Mouse (Mus musculus) embryonic fibroblast, embryonic 13.5 days (primary cell): Measurements from ENCODE around the gene Lama5. TPM values are rescaled to one million over a fixed set of nuclear protein-coding genes. Genes with fewer than 3 reads are reported as not detected.
A peak's percentile ranks its signal among the peaks of the same experiment; 100 is the strongest.
"Not testable (repeated sequence)": the region's sequence is repeated elsewhere in the genome, so short reads cannot be mapped to it uniquely, and the experiment has no call there.

Experiments used
- H3K27ac ChIP-seq: 2 replicates; pipeline ENCODE4 v1.5.1; 2012; ENCODE audit warnings: low read length, control low read depth, inconsistent platforms; ENCODE audit not compliant: insufficient read depth
- H3K4me1 ChIP-seq: 2 replicates; pipeline ENCODE4 v1.6.1; 2011; ENCODE audit warnings: low read length; ENCODE audit not compliant: control insufficient read depth, insufficient read depth
- H3K4me3 ChIP-seq: 2 replicates; pipeline ENCODE4 v1.5.1; 2011; ENCODE audit warnings: mild to moderate bottlenecking, control low read depth, low read length; ENCODE audit not compliant: insufficient read depth
- CTCF ChIP-seq: IDR thresholded peaks from 2 replicates; pipeline ENCODE4 v1.5.1; 2011; ENCODE audit warnings: mild to moderate bottlenecking, control low read depth, low read length, moderate library complexity, borderline replicate concordance; ENCODE audit not compliant: insufficient read depth
- POLR2A ChIP-seq: IDR thresholded peaks from 2 replicates; pipeline ENCODE4 v1.6.1; 2011; ENCODE audit warnings: low read depth, mild to moderate bottlenecking, control low read depth, low read length, moderate library complexity
- polyA plus RNA-seq: library from polyadenylated mRNA; stranded (reverse); fragments of >200 nt; gene quantifications from 2 replicates; pipeline ENCODE4 v1.2.4, GENCODE M21; 2011; ENCODE audit warnings: low read depth; ENCODE audit not compliant: missing spikeins, insufficient read length

The Lama5 gene
- polyA plus RNA-seq, 1 experiment, result 31.0 TPM

DNA sequence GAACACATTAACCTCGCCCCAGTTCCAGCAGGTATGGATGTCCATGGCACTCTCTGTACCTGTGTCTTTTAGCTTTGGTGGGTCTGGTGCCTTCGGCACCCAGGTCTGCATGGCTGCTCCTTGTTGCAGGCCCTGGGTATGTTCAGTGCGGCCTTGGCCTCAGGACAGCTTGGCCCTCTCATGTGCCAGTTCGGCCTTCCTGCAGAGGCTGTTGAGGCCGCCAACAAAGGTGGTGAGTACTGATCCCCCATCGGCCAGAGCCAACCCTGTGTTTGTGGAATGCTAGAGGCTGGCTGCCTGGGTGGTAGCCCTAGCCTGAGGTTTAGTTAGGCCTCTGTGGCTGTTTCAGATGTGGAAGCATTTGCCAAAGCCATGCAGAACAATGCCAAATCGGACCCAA lies 49.9 kb downstream of the Lama5 start:
- H3K4me1 ChIP-seq, result peaks cover 5% of the 10 kb centered on the region; the same call in 1 of the 2 replicates
- no peak overlapping the region for H3K4me3 ChIP-seq
- no peak for TF ChIP-seq CTCF
- no peak for TF ChIP-seq POLR2A
- no peak overlapping the region for H3K27ac ChIP-seq

- Histone ChIP-seq H3K4me1 (peaks cover 5% of the 10 kb centered on the region; the same call in 1 of the 2 replicates), H3K4me3 (no peak overlapping the region)
- no peak for TF ChIP-seq CTCF
- TF ChIP-seq POLR2A, result no peak
These were observed 51.5 kb downstream of the Lama5 start for GRCm38 (mm10) chr2:180174121-180174520.

GRCm38 (mm10) chr2:180173711-180174110 lies 51.9 kb downstream of the Lama5 start:
- not testable (repeated sequence) for H3K27ac ChIP-seq, H3K4me1 ChIP-seq
- peak overlapping the region; percentile 73; the same call in 1 of the 2 replicates for H3K4me3 ChIP-seq

More at GRCm38 (mm10) chr2:180174121-180174520, 51.5 kb downstream of the Lama5 start:
- H3K27ac ChIP-seq, result no peak overlapping the region

GRCm38 (mm10) chr2:180173163-180173562 lies 52.5 kb downstream of the Lama5 start:
- TF ChIP-seq CTCF, result peak; percentile 8; the same call in 1 of the 2 replicates
- no peak for TF ChIP-seq POLR2A
- H3K27ac ChIP-seq, result no peak overlapping the region
- H3K4me1 ChIP-seq, result peaks cover 5% of the 10 kb centered on the region; the same call in 1 of the 2 replicates
- H3K4me3 ChIP-seq, result peak overlapping the region; percentile 73

- peaks cover 5% of the 10 kb centered on the region; the same call in 1 of the 2 replicates for H3K4me1 ChIP-seq
- TF ChIP-seq CTCF (no peak), POLR2A (no peak)
- no peak overlapping the region for H3K27ac ChIP-seq
- peak overlapping the region; percentile 73 for H3K4me3 ChIP-seq
These were observed 53.5 kb downstream of the Lama5 start for GRCm38 (mm10) chr2:180172152-180172551.

DNA sequence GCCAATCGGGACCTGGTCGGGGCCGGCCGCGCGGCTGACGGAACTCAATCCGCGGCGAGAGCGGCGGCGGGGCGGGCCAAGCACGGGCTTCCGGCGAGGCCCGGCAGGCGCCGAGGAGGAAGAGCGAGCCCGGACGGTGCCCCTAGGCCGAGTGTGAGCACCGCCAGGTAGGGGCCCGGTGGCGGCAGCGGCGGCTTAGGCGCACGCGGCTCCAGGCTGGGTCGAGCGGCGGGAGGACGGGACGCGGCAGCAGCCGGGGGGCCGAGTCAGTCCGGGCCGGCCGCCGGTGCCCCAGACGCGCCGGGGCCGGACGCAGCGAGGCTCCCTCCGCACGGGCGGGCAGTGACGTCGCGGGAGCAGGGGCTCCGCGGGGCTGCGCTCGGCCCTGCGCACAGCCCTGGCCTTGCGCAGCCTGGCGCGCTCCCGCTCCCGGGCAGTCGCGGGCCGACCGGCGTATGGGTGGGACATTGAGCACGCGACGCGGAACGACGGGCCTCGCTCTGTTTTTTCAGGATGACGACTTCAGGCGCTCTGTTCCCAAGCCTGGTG lies 54.1 kb downstream of the Lama5 start:
- TF ChIP-seq CTCF, result no peak
- TF ChIP-seq POLR2A, result peak; percentile 60
- H3K4me1 ChIP-seq, result peaks cover 5% of the 10 kb centered on the region; the same call in 1 of the 2 replicates

GRCm38 (mm10) chr2:180170806-180171521 lies 54.7 kb downstream of the Lama5 start, which contains the start of gene Adrm1:
Gene Adrm1 (plus strand): TSS chr2:180171485.
- Histone ChIP-seq H3K4me1 (peaks cover 5% of the 10 kb centered on the region; the same call in 1 of the 2 replicates), H3K27ac (peak within 1 kb of the TSS; percentile 57; the same call in 1 of the 2 replicates), H3K4me3 (peak within 1 kb of the TSS; percentile 73)
- TF ChIP-seq CTCF (peak; percentile 68), POLR2A (peak; percentile 34; the same call in 1 of the 2 replicates)

More for the DNA sequence above, 54.1 kb downstream of the Lama5 start:
- peak overlapping the region; percentile 57; the same call in 1 of the 2 replicates for H3K27ac ChIP-seq
- H3K4me3 ChIP-seq, result peak overlapping the region; percentile 73

DNA sequence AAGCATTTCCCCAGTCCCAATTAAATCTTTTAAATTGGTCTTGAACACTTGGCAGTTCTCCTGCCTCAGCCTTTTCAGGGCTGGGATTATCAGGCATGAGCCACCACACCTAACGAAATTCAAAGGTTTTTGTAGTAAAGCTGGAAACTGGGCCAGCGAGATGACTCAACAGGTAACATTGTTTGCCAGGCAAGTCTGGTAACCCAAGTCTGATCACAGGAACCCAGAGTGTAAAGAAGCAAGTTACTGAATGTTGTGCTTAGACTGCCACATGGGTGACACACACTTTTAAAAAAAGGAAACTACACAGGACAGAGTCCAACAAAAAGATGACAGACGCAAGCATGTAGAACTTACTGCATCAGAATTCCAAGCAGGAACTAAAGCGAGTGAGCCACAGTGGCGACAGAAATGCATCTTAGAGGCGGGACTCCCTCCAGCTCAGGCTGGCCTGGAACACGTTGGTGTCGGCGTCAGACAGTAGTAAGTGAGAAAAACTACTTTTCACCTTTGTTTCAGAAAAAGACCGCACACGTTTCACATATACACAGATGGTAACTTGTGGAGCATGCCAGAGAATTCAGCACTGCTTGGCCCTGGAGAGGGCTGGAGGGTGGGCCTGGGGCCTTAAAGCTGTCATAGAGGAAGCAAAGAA lies 55.4 kb downstream of the Lama5 start:
- Histone ChIP-seq H3K4me3 (no peak overlapping the region), H3K4me1 (peaks cover 5% of the 10 kb centered on the region; the same call in 1 of the 2 replicates), H3K27ac (0 out of 2 replicates have a peak overlapping the region, but pooled peaks have one; percentile 7)
- no peak for TF ChIP-seq POLR2A
- no peak for TF ChIP-seq CTCF

DNA sequence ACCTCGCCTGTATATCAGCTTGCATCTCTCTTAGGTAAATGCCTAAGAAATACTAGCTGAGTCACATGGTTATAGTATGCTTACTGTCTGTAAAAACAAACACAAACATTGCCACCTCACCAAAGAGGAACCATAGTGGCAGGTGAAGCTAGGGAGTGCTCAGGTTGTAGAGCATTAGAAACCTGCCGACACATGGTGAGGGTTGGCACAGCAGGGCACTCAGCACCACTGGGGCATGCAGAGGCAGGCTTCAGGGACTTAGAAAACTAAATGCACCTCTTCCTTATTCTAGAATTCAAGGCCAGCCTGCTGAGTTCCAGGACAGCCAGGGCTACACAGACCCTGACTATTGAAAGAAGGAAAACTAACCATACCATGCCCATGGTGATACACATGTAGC lies 58.8 kb downstream of the Lama5 start:
- H3K4me1 ChIP-seq, result no peaks in the 10 kb centered on the region
- no peak overlapping the region for H3K4me3 ChIP-seq
- no peak overlapping the region for H3K27ac ChIP-seq
- TF ChIP-seq POLR2A, result no peak
- TF ChIP-seq CTCF, result no peak

- no peak overlapping the region for H3K27ac ChIP-seq
- H3K4me3 ChIP-seq, result no peak overlapping the region
- H3K4me1 ChIP-seq, result no peaks in the 10 kb centered on the region
- TF ChIP-seq POLR2A (no peak), CTCF (no peak)
These were observed 59.8 kb downstream of the Lama5 start for GRCm38 (mm10) chr2:180165855-180166254.
